Mouse (Mus musculus) testis, adult 2 months (tissue): Measurements from ENCODE around the gene 1700057G04Rik. TPM values are rescaled to one million over a fixed set of nuclear protein-coding genes. Genes with fewer than 3 reads are reported as not detected.
"Not testable (repeated sequence)": the region's sequence is repeated elsewhere in the genome, so short reads cannot be mapped to it uniquely, and the experiment has no call there.

Source experiments
- H3K27ac ChIP-seq: fragments of 200-500 bp; 2 replicates; pipeline ENCODE4 v1.5.1; 2012; ENCODE audit warnings: low read depth, low read length; ENCODE audit not compliant: control insufficient read depth, insufficient read depth
- H3K27me3 ChIP-seq: fragments of 200-500 bp; 2 replicates; pipeline ENCODE4 v1.6.1; 2012; ENCODE audit warnings: mild to moderate bottlenecking, low read length, moderate library complexity; ENCODE audit not compliant: control insufficient read depth, insufficient read depth
- H3K36me3 ChIP-seq: fragments of 200-500 bp; 2 replicates; pipeline ENCODE4 v1.6.1; 2012; ENCODE audit warnings: mild to moderate bottlenecking, low read length; ENCODE audit not compliant: control insufficient read depth, insufficient read depth
- H3K4me1 ChIP-seq: fragments of 200-500 bp; 2 replicates; pipeline ENCODE4 v1.6.1; 2012; ENCODE audit warnings: low read length; ENCODE audit not compliant: control insufficient read depth, insufficient read depth
- H3K4me3 ChIP-seq: fragments of 200-500 bp; 2 replicates; pipeline ENCODE4 v1.5.1; 2012; ENCODE audit warnings: low read depth, mild to moderate bottlenecking, low read length, moderate library complexity, mixed read lengths; ENCODE audit not compliant: control insufficient read depth
- CTCF ChIP-seq: fragments of 200-500 bp; IDR thresholded peaks from 2 replicates; pipeline ENCODE4 v1.5.1; 2012; ENCODE audit warnings: low read depth, mild to moderate bottlenecking, inconsistent platforms, low read length, moderate library complexity; ENCODE audit not compliant: control insufficient read depth, insufficient read depth, insufficient replicate concordance
- POLR2A ChIP-seq: fragments of 200-500 bp; IDR thresholded peaks from 2 replicates; pipeline ENCODE4 v1.6.1; 2012; ENCODE audit warnings: low read depth, mild to moderate bottlenecking, inconsistent platforms, low read length, moderate library complexity; ENCODE audit not compliant: control insufficient read depth
- polyA plus RNA-seq: library from polyadenylated mRNA; depleted of rRNA; stranded (reverse); fragments of >200 nt; gene quantifications from 2 replicates; pipeline ENCODE4 v1.2.3, GENCODE M21; 2012

Gene 1700057G04Rik
- polyA plus RNA-seq, 1 experiment, result 170 TPM

GRCm38 (mm10) chr9:92316791-92317190 lies 7.6 kb downstream of the 1700057G04Rik start:
- Histone ChIP-seq H3K27ac (no peak overlapping the region), H3K4me3 (no peak overlapping the region)
- TF ChIP-seq POLR2A, result no peak
- TF ChIP-seq CTCF, result no peak

DNA sequence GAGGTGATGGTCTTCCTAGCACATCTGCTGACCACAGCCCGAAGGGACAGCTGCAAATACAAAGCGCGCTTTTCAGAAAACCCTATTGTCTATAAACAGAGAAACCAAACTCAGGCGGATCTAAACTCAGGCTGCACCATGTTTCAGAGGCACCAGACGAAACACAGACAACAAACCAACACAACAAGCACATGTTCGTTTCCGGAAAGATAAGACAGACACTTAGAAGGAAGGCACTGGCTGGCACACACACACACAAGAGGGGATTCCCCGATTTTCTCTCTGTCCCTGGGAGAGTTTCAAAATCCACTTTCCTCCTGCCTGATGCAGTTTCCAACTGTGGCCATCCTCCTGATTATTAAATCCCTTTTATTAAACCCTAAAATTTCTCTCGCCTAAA lies 16.8 kb downstream of the 1700057G04Rik start:
- not testable (repeated sequence) for H3K4me3 ChIP-seq, H3K36me3 ChIP-seq, H3K27me3 ChIP-seq, H3K4me1 ChIP-seq, H3K27ac ChIP-seq

More at GRCm38 (mm10) chr9:92316791-92317190, 7.6 kb downstream of the 1700057G04Rik start:
- Histone ChIP-seq H3K36me3 (no peaks in the 10 kb centered on the region), H3K27me3 (no peaks in the 10 kb centered on the region), H3K4me1 (no peaks in the 10 kb centered on the region)

DNA sequence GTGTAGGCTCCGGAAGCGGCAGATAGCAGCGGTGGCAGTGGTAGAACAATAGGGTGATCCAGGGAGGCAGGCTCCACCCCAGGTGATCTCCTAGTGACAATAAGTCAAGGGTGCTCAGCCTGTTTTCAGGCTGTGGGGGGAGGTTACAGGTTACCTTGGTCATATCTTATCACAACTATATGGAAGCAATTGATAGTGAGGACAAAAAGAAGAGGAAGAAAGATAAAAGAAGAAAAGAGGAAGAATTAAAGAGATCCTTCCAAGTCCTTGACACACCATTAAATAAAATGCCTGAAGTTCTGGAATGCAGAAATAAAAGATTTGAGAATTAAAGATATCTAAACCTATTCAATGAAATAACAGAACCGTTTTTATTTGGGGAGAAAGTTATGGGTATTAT lies 17.6 kb downstream of the 1700057G04Rik start:
- Histone ChIP-seq H3K4me3 (no peak overlapping the region), H3K27ac (no peak overlapping the region), H3K4me1 (no peaks in the 10 kb centered on the region; the same call in 1 of the 2 replicates), H3K27me3 (no peaks in the 10 kb centered on the region), H3K36me3 (no peaks in the 10 kb centered on the region)
- TF ChIP-seq CTCF, result no peak

DNA sequence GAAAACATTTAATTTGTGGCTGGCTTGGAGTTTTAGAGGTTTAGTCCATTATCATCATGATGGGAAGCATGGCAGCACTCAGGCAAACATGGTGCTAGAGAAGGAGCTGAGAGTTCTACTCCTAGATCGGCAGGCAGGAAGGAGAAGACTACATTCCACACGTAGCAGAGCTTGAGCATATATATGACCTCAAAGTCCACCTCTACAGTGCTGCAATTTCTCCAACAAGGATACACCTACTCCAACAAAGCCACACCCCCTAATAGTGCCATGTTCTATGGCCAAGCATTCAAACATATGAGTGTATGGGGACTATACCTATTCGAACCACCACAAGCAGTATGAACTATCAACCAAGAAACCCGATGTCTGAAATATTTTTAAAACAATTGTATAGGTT lies 22.2 kb downstream of the 1700057G04Rik start:
- TF ChIP-seq CTCF (no peak), POLR2A (no peak)
- Histone ChIP-seq H3K4me1 (peaks cover 3% of the 10 kb centered on the region; the same call in 1 of the 2 replicates), H3K36me3 (no peaks in the 10 kb centered on the region), H3K4me3 (no peak overlapping the region), H3K27ac (no peak overlapping the region), H3K27me3 (no peaks in the 10 kb centered on the region)

- Histone ChIP-seq H3K27ac (no peak overlapping the region), H3K4me1 (peaks cover 3% of the 10 kb centered on the region; the same call in 1 of the 2 replicates), H3K36me3 (no peaks in the 10 kb centered on the region), H3K4me3 (no peak overlapping the region), H3K27me3 (no peaks in the 10 kb centered on the region)
- TF ChIP-seq POLR2A (no peak), CTCF (no peak)
These were observed 25.7 kb downstream of the 1700057G04Rik start for GRCm38 (mm10) chr9:92334845-92335244.

DNA sequence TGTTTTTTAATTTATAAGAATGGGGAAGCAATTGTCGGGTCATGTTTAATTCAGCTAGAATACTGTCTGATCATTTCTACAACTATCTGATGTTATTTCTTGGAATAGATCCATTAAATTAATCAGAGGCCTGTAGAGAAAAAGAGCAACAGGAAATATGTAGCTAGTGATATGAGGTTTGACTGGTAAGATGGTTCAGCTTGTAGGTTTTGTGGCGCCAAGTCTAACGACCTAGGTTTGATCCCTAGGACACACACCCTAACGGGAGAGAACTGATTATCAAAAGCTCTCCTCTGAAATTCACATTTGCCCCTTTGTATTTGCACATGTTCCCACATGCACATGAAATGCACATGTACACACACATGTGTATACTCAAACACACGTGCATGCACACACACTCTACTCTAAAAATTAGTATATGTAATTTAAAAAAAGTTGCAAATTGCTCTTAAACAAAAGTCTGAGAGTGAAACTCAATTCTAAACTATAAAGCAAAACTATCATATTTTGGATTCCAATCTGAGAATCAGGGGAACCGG lies 26.2 kb downstream of the 1700057G04Rik start:
- H3K4me1 ChIP-seq, result peaks cover 3% of the 10 kb centered on the region; the same call in 1 of the 2 replicates
- H3K27me3 ChIP-seq, result no peaks in the 10 kb centered on the region
- no peak overlapping the region for H3K4me3 ChIP-seq
- H3K36me3 ChIP-seq, result no peaks in the 10 kb centered on the region
- no peak for TF ChIP-seq CTCF
- TF ChIP-seq POLR2A, result no peak
- H3K27ac ChIP-seq, result no peak overlapping the region

DNA sequence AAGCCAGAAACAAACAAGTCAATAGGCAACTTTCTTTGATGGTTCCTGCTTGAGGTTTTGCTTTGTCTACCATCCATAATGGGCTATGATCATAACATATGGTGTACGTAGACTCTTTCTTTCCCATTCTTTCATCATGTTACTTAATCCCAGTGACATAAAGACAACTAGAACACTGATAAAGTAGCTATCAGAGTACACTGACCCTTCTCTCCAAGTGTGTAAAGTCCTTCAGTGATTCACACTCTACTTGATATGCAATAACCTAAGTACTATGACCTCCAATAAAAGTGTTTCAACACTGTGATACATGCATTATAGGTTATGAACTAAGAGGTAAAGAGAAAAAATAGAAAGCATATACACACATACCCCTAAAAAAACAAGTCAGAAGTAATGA lies 27.9 kb downstream of the 1700057G04Rik start:
- peaks cover 3% of the 10 kb centered on the region; the same call in 1 of the 2 replicates for H3K4me1 ChIP-seq
- no peaks in the 10 kb centered on the region for H3K27me3 ChIP-seq
- TF ChIP-seq CTCF, result no peak
- TF ChIP-seq POLR2A, result no peak
- H3K27ac ChIP-seq, result no peak overlapping the region
- no peaks in the 10 kb centered on the region for H3K36me3 ChIP-seq
- H3K4me3 ChIP-seq, result no peak overlapping the region

GRCm38 (mm10) chr9:92337661-92338060 lies 28.5 kb downstream of the 1700057G04Rik start:
- Histone ChIP-seq H3K27ac (no peak overlapping the region), H3K36me3 (no peaks in the 10 kb centered on the region), H3K27me3 (no peaks in the 10 kb centered on the region), H3K4me3 (no peak overlapping the region), H3K4me1 (peaks cover 3% of the 10 kb centered on the region; the same call in 1 of the 2 replicates)
- TF ChIP-seq POLR2A, result no peak
- TF ChIP-seq CTCF, result no peak
